Mouse (Mus musculus) heart, postnatal 36 days (tissue): ENCODE results near the gene B3gnt2. TPM values are rescaled to one million over a fixed set of nuclear protein-coding genes. Genes with fewer than 3 reads are reported as not detected.
"Not testable (repeated sequence)": the region's sequence is repeated elsewhere in the genome, so short reads cannot be mapped to it uniquely, and the experiment has no call there.

ENCODE experiments used
- DNase-seq, 2 experiments: peaks; one replicate each; pipeline ENCODE4 v3.0.0; 2021 to 2022
- intact Hi-C: fragments of 180-260 bp; cut with DNase I; formaldehyde crosslinking; loops from one replicate; pipeline ENCODE4 v1.15.1; 2025
- total RNA-seq, 2 experiments: library from RNA; stranded (reverse); gene quantifications; 2 replicates each; pipeline ENCODE4 v1.2.3; 2021

Gene B3gnt2
- total RNA-seq, 2 experiments from 2014 or later: 6.3 to 7.7 TPM

DNA sequence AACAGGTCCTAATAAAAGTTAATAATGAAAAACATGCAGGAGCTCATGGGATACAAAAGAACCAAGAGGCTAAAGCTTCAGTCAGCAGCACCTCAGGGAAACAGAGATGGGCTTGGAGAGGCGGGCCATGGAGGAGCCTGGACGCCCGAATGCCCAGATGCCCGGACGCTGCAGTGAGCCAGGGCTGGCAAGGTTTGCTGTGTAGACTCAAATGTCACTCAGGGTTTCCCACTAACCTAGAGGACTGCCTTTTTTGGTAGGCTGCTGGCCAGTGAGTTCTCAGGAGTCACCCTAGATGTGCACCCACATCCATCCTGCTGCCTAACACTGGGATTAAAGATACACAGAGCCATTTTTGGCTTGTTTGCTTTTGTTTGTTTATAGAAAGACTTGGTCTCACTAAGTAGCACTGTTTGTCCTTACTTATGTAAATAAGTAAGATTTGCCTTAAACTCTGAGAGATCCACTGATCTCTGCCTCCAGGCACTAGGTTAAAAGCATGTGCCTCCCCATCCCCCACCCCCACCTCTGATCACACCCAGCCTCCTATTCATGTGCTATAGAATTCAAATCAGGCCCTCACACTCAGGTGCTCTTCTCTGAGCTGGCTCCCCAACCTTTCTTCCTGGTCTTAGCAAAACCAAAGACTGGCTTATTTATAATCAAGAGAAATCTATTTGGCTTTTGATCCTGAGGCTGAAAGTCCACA lies 117.0 kb downstream of the B3gnt2 start:
- no peak for DNase-seq
- intact Hi-C loops: no loop called here

DNA sequence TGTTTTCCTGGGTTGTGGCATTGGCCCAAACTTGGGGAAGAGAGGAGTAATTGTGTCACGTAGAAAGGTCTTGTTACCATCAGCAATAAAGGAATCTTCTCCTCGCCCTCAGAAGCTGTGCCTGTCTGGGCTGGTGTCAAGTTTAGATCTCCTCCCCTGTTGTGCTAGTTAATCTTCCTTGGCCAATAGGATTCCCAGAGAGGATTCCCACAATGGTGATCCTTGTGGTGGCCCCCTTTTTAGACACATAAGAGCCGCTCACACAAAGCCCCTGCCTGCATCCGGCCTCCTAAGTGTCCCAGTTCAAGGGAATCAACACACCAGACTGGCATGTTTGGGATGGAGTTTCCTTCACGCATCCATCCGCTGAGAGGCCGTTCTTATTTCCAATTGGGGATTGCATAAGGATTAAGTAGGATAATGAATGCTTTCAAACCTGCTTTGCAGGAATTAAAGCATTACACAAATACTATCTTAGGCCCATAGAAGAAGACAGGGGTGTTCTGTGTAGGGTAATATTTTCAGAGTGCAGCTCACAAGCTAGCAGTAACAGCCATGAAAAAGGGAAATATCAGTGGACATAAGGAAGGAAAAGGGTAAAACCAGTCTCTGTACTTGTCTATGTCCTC lies 118.6 kb downstream of the B3gnt2 start:
- intact Hi-C loops: no loop called here
- no peak for DNase-seq

DNA sequence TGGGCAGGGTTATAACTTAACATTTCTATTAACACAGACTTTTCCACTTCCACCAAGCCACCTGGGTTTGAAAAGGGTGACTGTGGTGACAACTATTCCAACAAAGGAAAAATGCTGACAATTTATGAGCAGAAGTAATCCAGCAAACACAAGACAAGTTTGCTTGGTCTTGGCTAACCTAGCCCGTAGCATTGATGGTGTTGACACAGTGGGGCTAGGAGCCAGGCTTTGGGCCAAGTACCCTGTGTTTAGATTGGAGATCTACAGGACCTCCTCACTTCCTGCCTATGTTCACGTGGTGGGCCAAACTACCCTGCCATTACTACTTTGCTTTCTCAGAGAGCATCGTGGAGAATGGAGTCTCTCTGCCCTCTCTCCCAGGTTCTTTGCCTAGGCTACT lies 119.3 kb downstream of the B3gnt2 start:
- intact Hi-C loops: no loop called here
- DNase-seq: no peak

DNA sequence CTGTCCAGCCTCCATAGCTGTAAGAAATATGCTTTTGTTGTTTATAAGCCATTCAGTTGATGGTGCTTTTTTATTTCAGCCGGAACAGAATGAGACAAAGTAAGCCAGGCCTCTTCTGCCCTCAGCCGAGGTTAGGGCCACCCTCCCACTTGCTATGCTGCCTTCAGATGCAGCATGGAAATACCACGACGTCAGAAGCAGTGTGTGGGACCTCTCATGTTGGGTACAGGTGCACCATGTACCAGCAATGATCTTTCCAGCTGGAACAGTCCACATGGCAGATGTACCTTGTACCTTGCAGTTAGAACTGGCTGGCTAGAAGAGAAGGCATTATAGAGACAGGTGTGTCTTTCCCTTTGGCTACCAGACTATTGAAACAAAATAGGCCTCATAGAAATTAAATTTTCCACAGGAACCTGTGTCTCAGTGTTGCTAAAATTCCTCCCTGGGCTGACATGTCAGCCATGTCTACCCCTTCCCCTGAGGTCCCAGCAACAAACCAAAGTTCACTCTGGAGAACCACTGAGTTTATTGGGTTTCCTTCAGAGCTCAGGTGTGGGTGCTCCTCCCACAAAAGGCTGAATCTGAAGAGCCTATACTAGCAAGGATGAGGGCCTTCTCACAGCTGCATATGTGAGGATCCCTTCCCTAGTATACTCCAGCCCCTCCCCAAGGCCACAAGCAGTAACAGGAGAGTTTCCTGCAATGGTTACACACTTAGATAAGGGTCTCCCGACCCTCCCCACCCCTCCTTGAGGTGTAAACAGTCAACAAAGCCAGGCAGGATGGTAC lies 121.1 kb downstream of the B3gnt2 start:
- intact Hi-C loops: no loop called here
- DNase-seq: no peak

DNA sequence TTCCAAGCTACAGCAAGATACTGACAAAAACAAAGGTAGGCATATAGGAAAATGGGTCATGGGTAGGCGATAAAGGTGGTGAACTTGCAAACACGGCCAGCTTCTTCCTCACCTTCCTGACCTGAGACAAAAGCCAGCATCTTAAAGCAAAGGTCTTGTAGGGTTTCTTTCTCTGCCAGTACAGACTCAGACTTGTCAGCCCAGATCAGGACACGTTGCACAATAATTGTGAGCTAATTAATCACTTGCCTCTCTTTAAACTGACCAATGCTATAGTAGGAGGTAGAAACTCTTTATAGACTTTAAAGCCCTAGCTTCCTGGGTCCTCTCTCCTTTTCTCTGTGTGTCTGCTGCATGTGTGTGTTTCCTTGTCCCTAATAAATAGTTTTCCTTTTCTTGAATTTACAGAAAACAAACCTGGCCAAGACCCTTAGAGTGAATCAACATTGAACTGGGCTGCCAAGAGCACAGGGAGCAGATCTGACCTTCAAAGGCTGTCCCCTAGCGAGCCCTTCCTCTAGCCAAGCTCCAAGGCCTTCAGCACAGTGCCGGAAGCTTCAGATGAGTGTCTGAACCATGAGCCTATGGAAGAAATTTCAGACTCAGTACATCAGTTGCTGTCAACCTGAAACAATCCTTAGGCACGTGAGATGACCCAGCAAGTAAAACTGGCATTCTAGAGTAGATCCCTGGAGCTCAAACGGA lies 124.1 kb downstream of the B3gnt2 start:
- intact Hi-C loops: no loop called here
- DNase-seq: no peak

DNA sequence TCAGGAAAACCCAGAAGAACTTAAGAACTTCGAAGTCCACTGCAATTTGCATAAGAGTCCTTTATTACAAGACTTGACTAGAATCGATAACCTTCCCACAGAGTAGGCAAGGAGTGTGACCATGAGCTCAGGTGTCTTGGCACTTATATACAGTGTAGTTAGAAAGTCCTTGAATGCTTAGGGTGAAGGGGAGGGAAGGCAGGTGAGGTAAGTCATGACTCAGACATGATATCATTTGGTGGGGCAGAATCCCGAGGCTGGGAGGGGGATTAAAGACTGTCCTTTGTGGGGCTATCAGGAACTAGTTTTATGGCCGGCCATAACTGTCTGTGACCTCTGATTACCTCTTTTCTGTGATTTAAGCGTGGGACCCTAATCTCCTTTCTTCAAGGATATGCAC lies 125.6 kb downstream of the B3gnt2 start:
- DNase-seq, intact Hi-C loops: not testable (repeated sequence)

GRCm38 (mm10) chr11:22733936-22734335 lies 126.8 kb downstream of the B3gnt2 start:
- intact Hi-C loops: no loop called here
- DNase-seq: no peak

DNA sequence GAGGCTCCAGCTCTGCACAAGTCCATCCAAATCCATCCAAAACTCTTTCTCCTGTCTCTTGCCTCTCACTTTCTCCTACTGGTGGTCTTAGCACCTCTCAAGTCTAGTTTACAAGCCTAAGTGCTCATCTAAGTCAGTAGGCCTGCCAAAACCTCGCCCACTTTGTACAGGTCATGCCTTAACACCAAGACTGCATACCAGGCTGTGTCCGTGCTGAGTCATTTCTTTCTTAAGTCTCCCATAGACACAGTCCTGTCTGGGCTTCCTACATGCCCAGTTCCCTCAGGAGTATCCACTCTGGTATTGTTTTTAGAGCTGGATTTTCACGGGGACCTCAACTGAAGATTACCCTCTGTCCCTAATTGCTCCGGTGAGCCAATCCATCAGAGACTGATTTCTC lies 127.9 kb downstream of the B3gnt2 start:
- no peak for DNase-seq
- intact Hi-C loops: no loop called here

DNA sequence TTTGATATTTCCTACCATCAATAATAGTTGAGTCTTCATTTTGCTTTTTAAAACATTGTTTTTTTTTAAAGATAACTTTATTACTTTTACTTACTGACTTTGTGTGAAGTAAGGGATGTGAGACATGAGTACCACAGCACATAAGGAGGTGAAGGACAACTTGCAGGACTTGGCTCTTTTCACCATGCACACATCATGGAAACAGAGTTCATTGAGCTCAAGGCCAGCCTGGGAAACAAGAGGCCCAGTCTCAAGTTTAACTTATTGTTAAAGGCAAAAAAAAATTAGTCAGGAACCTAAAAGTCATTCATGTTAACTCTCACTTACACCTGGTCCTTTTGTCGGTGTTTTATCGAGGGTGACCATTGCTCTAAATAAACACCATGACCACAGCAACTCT lies 137.7 kb downstream of the B3gnt2 start:
- DNase-seq: no peak
- intact Hi-C loops: no loop called here

DNA sequence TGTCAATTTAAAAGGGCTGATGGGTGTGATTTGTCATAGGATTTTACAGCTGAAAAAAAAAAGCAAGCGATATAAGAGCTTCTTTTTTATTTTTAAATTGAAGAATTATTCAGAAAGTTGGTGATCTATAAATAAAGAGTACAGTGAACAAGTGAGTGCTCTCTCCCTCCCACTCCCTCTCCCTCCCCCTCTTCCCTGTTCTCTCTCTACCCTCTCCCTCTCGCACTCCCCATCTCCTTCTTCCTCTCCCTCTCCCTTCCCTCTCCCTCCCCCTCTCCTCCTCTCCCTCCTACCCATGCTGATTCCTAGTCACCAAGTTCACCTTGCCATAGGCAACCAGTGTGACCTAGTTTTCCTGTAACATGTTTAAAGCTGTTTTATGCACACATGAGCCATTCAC lies 140.7 kb downstream of the B3gnt2 start:
- no peak for DNase-seq
- intact Hi-C loops: no loop called here

DNA sequence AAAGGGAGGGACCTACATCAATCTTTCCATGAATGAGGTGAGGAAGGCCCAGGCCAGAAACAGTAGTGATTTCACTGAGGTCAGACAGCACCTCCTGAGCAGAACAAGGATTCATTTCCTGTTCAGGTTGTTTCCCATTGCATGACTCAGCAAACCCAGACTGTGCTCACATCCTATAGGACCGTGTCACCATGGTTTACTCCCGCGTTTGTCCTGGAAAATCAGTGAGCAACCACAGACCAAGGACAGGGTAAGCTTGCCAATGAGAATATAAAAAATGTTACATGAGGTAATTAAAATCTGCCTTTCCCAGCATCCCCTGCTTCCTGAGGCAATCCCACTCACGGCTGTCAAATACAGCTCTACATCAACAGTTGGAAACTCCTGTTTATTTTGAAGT lies 141.2 kb downstream of the B3gnt2 start:
- intact Hi-C loops: no loop called here
- no peak for DNase-seq

DNA sequence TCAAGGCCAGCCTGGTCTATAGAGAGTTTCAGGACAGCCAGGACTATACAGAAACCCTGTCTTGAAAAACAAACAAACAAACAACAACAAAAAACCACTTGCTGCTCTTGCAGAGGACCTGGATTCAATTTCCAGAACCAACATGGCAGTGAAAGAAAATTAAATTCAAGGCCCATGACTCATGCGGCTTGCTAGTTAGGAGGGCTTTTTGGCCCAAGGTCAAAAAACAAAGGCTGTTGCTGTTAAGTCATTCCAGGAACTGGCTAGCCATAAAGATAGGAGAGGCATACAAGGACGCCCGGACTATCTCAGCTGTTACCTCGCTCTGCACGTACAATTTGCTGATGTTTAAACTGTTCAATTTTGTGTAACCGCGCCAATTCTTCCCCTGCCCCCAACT lies 142.7 kb downstream of the B3gnt2 start:
- no peak for DNase-seq

DNA sequence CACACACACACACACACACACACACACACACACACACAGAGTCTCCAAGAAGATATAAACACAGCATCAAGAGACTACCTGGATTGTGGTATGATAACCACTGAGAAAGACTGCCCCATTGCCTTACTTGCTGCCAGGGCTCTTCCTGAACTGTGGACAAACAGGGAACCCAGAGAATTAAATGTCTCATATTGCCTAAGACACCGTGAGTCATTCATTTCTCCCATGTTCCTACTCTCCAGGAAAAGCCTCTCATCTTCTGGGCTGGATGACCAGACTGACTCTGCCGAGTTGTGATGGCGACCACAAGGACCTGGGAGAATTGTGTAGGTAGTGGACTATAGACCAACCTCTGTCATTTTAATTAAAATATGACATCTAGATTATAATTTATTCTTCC lies 149.4 kb downstream of the B3gnt2 start:
- intact Hi-C loops: loop anchor here (5.0 kb wide), 1 partner anchor 256 kb away; no protein-coding TSS in a partner anchor
- no peak for DNase-seq

More for the DNA sequence above, 142.7 kb downstream of the B3gnt2 start:
- intact Hi-C loops: no loop called here

- no peak for DNase-seq
- intact Hi-C loops: loop anchor here (5.0 kb wide), 1 partner anchor 257 kb away; no protein-coding TSS in a partner anchor
These were observed 150.2 kb downstream of the B3gnt2 start for GRCm38 (mm10) chr11:22710596-22710995.

Other genes with a start within 250 kb of the B3gnt2 start
- gene Zrsr1, start 111.0 kb upstream of the B3gnt2 start, total RNA-seq: 10 to 100 TPM; 14.5 to 16.8 TPM
- 1 to 10 TPM; 4.4 to 5.2 TPM for gene Gm28048, start 121.1 kb upstream of the B3gnt2 start, total RNA-seq
- gene Commd1, start 121.4 kb upstream of the B3gnt2 start, total RNA-seq: 100 to 1,000 TPM; 150 to 164 TPM
- gene Cct4, start 129.6 kb upstream of the B3gnt2 start, total RNA-seq: 100 to 1,000 TPM; 131 to 132 TPM
- gene Fam161a, start 146.6 kb upstream of the B3gnt2 start, total RNA-seq: 1 to 10 TPM; 2.0 to 4.2 TPM